ENCODE assay signal across 23 mouse cellular contexts in the genomic region with DNA sequence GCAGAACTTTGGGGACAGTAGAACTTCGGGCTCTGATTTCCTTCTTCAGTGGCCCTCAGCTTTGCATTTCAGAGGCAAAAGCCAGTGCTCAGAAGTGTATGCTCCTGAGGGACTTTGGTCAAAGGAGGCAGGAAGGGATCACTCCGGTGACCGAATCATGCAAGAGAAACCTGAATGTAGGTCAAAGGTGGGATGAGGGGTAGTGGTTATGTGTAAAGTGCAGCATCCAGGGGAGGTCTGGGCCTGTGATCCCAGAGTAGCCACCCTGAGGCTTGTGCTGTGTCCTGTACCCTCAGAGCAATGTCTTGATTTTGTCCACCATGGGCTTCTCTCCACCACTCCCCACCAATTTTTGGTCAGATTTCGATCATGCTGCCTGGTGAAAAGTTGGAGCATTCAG. TPM values are rescaled to one million over a fixed set of nuclear protein-coding genes. Genes with fewer than 3 reads are reported as not detected.
A peak's percentile ranks its signal among the peaks of the same experiment; 100 is the strongest.
DNase-seq lines count a peak whose midpoint lies in the region; ATAC-seq and TF ChIP-seq lines count a peak whose summit lies in the region.
"Had no signal": no experiment of that assay in that cellular context is flagged by ENCODE, and none has a peak within 500 bp of the region (broad histone marks: within the 10 kb centered on the region; RNA-seq: fewer than 3 reads in every experiment).

No protein-coding gene starts in this region.

- TF ChIP-seq CTCF in kidney, adult 2 months (conservative IDR thresholded peaks at IDR 0.05; ENCODE audit: insufficient read depth, insufficient read length, low read depth, low read length): no peak
- no peak for TF ChIP-seq CTCF in kidney, postnatal 0 days (IDR thresholded peaks at IDR 0.05; ENCODE audit: low read depth)

- H3K9ac ChIP-seq in kidney, postnatal 0 days (ENCODE audit: low read depth, low read length): no peak overlapping the region
- H3K9ac ChIP-seq in midbrain, embryonic 15.5 days: no peak overlapping the region
- H3K9ac ChIP-seq: embryonic facial prominence, embryonic 12.5 days; forebrain, embryonic 13.5 days; forebrain, embryonic 15.5 days had no signal

- ATAC-seq in kidney, postnatal 0 days (replicated peaks; ENCODE audit: low FRiP score, low read depth): peak; percentile 59; the same call in 1 of the 2 replicates
- ATAC-seq in midbrain, embryonic 15.5 days (replicated peaks): no peak
- ATAC-seq: activated CD4-positive, CD25-positive, alpha-beta regulatory T cell, adult 4 months; CD4-positive, CD25-positive, alpha-beta regulatory T cell, adult 4 months; forebrain, embryonic 13.5 days; forebrain, embryonic 15.5 days; Patski had no signal

- H3K4me2 ChIP-seq in kidney, postnatal 0 days (ENCODE audit: low read length): no peak overlapping the region
- no peak overlapping the region for H3K4me2 ChIP-seq in midbrain, embryonic 15.5 days
- H3K4me2 ChIP-seq: embryonic facial prominence, embryonic 12.5 days; forebrain, embryonic 13.5 days; forebrain, embryonic 15.5 days had no signal

- no peaks in the 10 kb centered on the region; the same call in 1 of the 2 replicates for H3K4me1 ChIP-seq in kidney, adult 2 months (ENCODE audit: control insufficient read depth, insufficient read depth, low read length)
- no peaks in the 10 kb centered on the region for H3K4me1 ChIP-seq in kidney, postnatal 0 days (replicated peaks; ENCODE audit: insufficient read depth, low read length)
- peaks cover 15% of the 10 kb centered on the region for H3K4me1 ChIP-seq in midbrain, embryonic 10.5 days
- no peaks in the 10 kb centered on the region for H3K4me1 ChIP-seq in midbrain, embryonic 15.5 days
- H3K4me1 ChIP-seq: embryonic facial prominence, embryonic 10.5 days; embryonic facial prominence, embryonic 12.5 days; forebrain, embryonic 13.5 days; forebrain, embryonic 15.5 days had no signal

- no peak overlapping the region for H3K27ac ChIP-seq in kidney, adult 2 months (ENCODE audit: insufficient read depth, low read depth, low read length)
- H3K27ac ChIP-seq in kidney, postnatal 0 days: no peak overlapping the region
- H3K27ac ChIP-seq in midbrain, embryonic 10.5 days (replicated peaks): peak overlapping the region; percentile 9; the same call in 1 of the 2 replicates
- H3K27ac ChIP-seq in midbrain, embryonic 15.5 days: no peak overlapping the region
- H3K27ac ChIP-seq: embryonic facial prominence, embryonic 10.5 days; embryonic facial prominence, embryonic 12.5 days; forebrain, embryonic 13.5 days; forebrain, embryonic 15.5 days had no signal

- H3K27me3 ChIP-seq in kidney, adult 2 months (replicated peaks; ENCODE audit: control insufficient read depth, insufficient read depth, low read length): no peaks in the 10 kb centered on the region
- no peaks in the 10 kb centered on the region for H3K27me3 ChIP-seq in kidney, postnatal 0 days (ENCODE audit: insufficient read depth, low read length)
- no peaks in the 10 kb centered on the region for H3K27me3 ChIP-seq in midbrain, embryonic 10.5 days (ENCODE audit: low read depth, poor library complexity, severe bottlenecking)
- no peaks in the 10 kb centered on the region for H3K27me3 ChIP-seq in midbrain, embryonic 15.5 days (replicated peaks)
- H3K27me3 ChIP-seq: embryonic facial prominence, embryonic 12.5 days; forebrain, embryonic 13.5 days; forebrain, embryonic 15.5 days had no signal

- no peak overlapping the region for H3K4me3 ChIP-seq in kidney, adult 2 months (ENCODE audit: insufficient read depth, low read depth, low read length)
- no peak overlapping the region for H3K4me3 ChIP-seq in kidney, postnatal 0 days (replicated peaks; ENCODE audit: low read depth, low read length)
- H3K4me3 ChIP-seq in midbrain, embryonic 10.5 days: no peak overlapping the region
- H3K4me3 ChIP-seq in midbrain, embryonic 15.5 days: no peak overlapping the region
- H3K4me3 ChIP-seq: embryonic facial prominence, embryonic 10.5 days; embryonic facial prominence, embryonic 12.5 days; forebrain, embryonic 13.5 days; forebrain, embryonic 15.5 days had no signal

- H3K9me3 ChIP-seq in kidney, postnatal 0 days (replicated peaks; ENCODE audit: low read length): no peaks in the 10 kb centered on the region
- H3K9me3 ChIP-seq in midbrain, embryonic 10.5 days (replicated peaks): no peaks in the 10 kb centered on the region
- no peaks in the 10 kb centered on the region for H3K9me3 ChIP-seq in midbrain, embryonic 15.5 days
- H3K9me3 ChIP-seq: embryonic facial prominence, embryonic 10.5 days; embryonic facial prominence, embryonic 12.5 days; forebrain, embryonic 13.5 days; forebrain, embryonic 15.5 days; G1E had no signal

- DNase-seq in kidney, adult 2 months: peak; percentile 5
- DNase-seq in kidney, postnatal 14 days: no peak
- DNase-seq in kidney, postnatal 0 days (ENCODE audit: low spot score): no peak
- DNase-seq in kidney, adult 18-20 months: no peak
- no peak for DNase-seq in midbrain, embryonic 10.5 days (ENCODE audit: low spot score)
- DNase-seq: adrenal gland, adult 8-10 months; adrenal gland, postnatal 14 days; adrenal gland, postnatal 36 days; B cell, adult 2 months; cerebellum, adult 11-12 months; cerebellum, adult 2 months; cerebellum, adult 9-10 months; cerebellum, postnatal 10 days; cerebellum, postnatal 25 days had no signal

- TF ChIP-seq POLR2A in kidney, adult 2 months (IDR thresholded peaks at IDR 0.05; ENCODE audit: low read depth, low read length): no peak

- WGBS in kidney, adult 2 months: 75% methylated on average over 4 of the region's 4 CpGs
- WGBS in kidney, postnatal 0 days: 72% methylated on average over 4 of the region's 4 CpGs
- 85% methylated on average over 4 of the region's 4 CpGs for WGBS in midbrain, embryonic 10.5 days
- WGBS in midbrain, embryonic 15.5 days: 75% methylated on average over 4 of the region's 4 CpGs

- H3K36me3 ChIP-seq in kidney, adult 2 months (ENCODE audit: control insufficient read depth, insufficient read depth, low read length): no peaks in the 10 kb centered on the region
- no peaks in the 10 kb centered on the region for H3K36me3 ChIP-seq in kidney, postnatal 0 days (ENCODE audit: insufficient read depth, low read length)
- no peaks in the 10 kb centered on the region for H3K36me3 ChIP-seq in midbrain, embryonic 10.5 days
- no peaks in the 10 kb centered on the region for H3K36me3 ChIP-seq in midbrain, embryonic 15.5 days (replicated peaks)
- H3K36me3 ChIP-seq: embryonic facial prominence, embryonic 10.5 days; embryonic facial prominence, embryonic 12.5 days; forebrain, embryonic 15.5 days; G1E had no signal

RNA-seq across cellular contexts. Expression of a gene that starts 1.3 kb away (rescaled TPM):
- 0.12 and 0.38 TPM in 2 replicates for polyA plus RNA-seq in kidney, adult 2 months (2012; rRNA removed)
- polyA plus RNA-seq in kidney, postnatal 0 days (2015; fragmentation: Nextera tagmentation; extraction: Ambion mirVana): 0.99 and 1.6 TPM in 2 replicates
- polyA plus RNA-seq in midbrain, embryonic 10.5 days (2016; fragmentation: Nextera tagmentation; extraction: Ambion mirVana): 0.27 and 0.49 TPM in 2 replicates
- polyA plus RNA-seq in midbrain, embryonic 15.5 days (2015; fragmentation: Nextera tagmentation; extraction: Ambion mirVana): 0.50 and 0.56 TPM in 2 replicates
- polyA plus RNA-seq: G1E had no signal
